In the genomic region with DNA sequence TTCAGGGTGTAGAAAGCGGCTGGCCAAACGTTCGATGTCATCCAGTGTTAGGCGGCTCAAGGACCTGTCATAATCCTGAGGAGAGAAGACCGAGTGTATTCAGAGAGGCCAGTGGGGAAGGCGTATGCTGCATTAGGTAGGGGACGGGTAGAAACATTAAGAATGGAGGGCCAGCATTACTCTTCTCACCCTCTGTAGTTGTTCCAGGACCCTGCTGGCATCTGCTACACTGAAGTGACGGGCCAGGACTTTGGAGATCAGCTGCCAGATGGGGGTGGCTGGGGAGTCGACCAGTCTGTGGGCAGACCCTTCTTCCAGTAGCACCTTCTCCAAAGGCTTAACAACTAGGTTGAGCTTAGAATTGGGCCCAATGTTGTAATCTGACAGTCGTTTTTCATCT, we compare ENCODE assay signal across 8 mouse cellular contexts. TPM values are rescaled to one million over a fixed set of nuclear protein-coding genes. Genes with fewer than 3 reads are reported as not detected.
A peak's percentile ranks its signal among the peaks of the same experiment; 100 is the strongest.
DNase-seq lines count a peak whose midpoint lies in the region; ATAC-seq and TF ChIP-seq lines count a peak whose summit lies in the region.

No protein-coding gene starts in this region.

- no peak for ATAC-seq in forebrain, embryonic 15.5 days (replicated peaks)
- ATAC-seq in liver, embryonic 14.5 days (ENCODE audit: insufficient read depth): no peak
- ATAC-seq in CD4-positive, CD25-positive, alpha-beta regulatory T cell, adult 4 months: no peak

- peak overlapping the region; percentile 91 for H3K27ac ChIP-seq in heart, embryonic 10.5 days
- H3K27ac ChIP-seq in forebrain, embryonic 15.5 days (replicated peaks): no peak overlapping the region
- no peak overlapping the region for H3K27ac ChIP-seq in liver, embryonic 14.5 days

- H3K4me1 ChIP-seq in heart, embryonic 10.5 days: 0 out of 2 replicates have a peak, but pooled peaks cover 12% of the 10 kb centered on the region
- peaks cover 27% of the 10 kb centered on the region for H3K4me1 ChIP-seq in E14TG2a.4 (replicated peaks; ENCODE audit: low read depth, low read length)
- peaks cover 12% of the 10 kb centered on the region for H3K4me1 ChIP-seq in forebrain, embryonic 15.5 days
- H3K4me1 ChIP-seq in liver, embryonic 14.5 days (replicated peaks; ENCODE audit: control insufficient read depth in 2 of 2, insufficient read depth in 2 of 2, low read length in 1 of 2): peaks cover 3 to 12% of the 10 kb centered on the region in 2 experiments; a peak in 3 of 4 replicates

- WGBS in heart, embryonic 10.5 days: 69% methylated on average over 10 of the region's 10 CpGs
- 67% methylated on average over 10 of the region's 10 CpGs for WGBS in forebrain, embryonic 15.5 days
- 49% methylated on average over 10 of the region's 10 CpGs for WGBS in liver, embryonic 14.5 days (ENCODE audit: insufficient replicate concordance)

- peak overlapping the region; percentile 60 for H3K4me2 ChIP-seq in forebrain, embryonic 15.5 days (replicated peaks)
- H3K4me2 ChIP-seq in liver, embryonic 14.5 days (ENCODE audit: low read depth): peak overlapping the region; percentile 71

- H3K27me3 ChIP-seq in heart, embryonic 10.5 days (ENCODE audit: insufficient read depth, poor library complexity, severe bottlenecking): no peaks in the 10 kb centered on the region
- no peaks in the 10 kb centered on the region for H3K27me3 ChIP-seq in E14TG2a.4 (ENCODE audit: insufficient read depth, low read length)
- H3K27me3 ChIP-seq in forebrain, embryonic 15.5 days: no peaks in the 10 kb centered on the region
- no peaks in the 10 kb centered on the region for H3K27me3 ChIP-seq in liver, embryonic 14.5 days (ENCODE audit: control insufficient read depth, insufficient read depth, low read length)

- 0 out of 2 replicates have a peak, but pooled peaks cover 13% of the 10 kb centered on the region for H3K36me3 ChIP-seq in heart, embryonic 10.5 days
- peaks cover 33% of the 10 kb centered on the region for H3K36me3 ChIP-seq in E14TG2a.4 (ENCODE audit: insufficient read depth, low read length)
- no peaks in the 10 kb centered on the region for H3K36me3 ChIP-seq in forebrain, embryonic 15.5 days
- no peaks in the 10 kb centered on the region for H3K36me3 ChIP-seq in liver, embryonic 14.5 days (replicated peaks; ENCODE audit: control insufficient read depth, insufficient read depth, low read depth)

- no peaks in the 10 kb centered on the region for H3K9me3 ChIP-seq in heart, embryonic 10.5 days
- H3K9me3 ChIP-seq in E14TG2a.4 (ENCODE audit: low read length): no peaks in the 10 kb centered on the region
- H3K9me3 ChIP-seq in forebrain, embryonic 15.5 days: no peaks in the 10 kb centered on the region
- no peaks in the 10 kb centered on the region for H3K9me3 ChIP-seq in liver, embryonic 14.5 days (ENCODE audit: control insufficient read depth, low read length)

- DNase-seq in heart, embryonic 10.5 days (ENCODE audit: low spot score): no peak
- no peak for DNase-seq in heart, postnatal 4 days
- DNase-seq in liver, embryonic 14.5 days (ENCODE audit: low read depth in 3 of 3, low spot score in 3 of 3): no peak
- DNase-seq in adrenal gland, postnatal 4 days (ENCODE audit: low spot score in 2 of 2): no peak
- no peak for DNase-seq in layer of hippocampus, postnatal 14 days (ENCODE audit: low spot score in 2 of 2)

- no peak for TF ChIP-seq EP300 in liver, embryonic 14.5 days (IDR thresholded peaks at IDR 0.05; ENCODE audit: low read depth)

- no peak for TF ChIP-seq CTCF in E14TG2a.4 (conservative IDR thresholded peaks at IDR 0.05; ENCODE audit: low read length)
- no peak for TF ChIP-seq CTCF in liver, embryonic 14.5 days (IDR thresholded peaks at IDR 0.05; ENCODE audit: low read depth)

- peak overlapping the region; percentile 70 for H3K4me3 ChIP-seq in heart, embryonic 10.5 days
- H3K4me3 ChIP-seq in E14TG2a.4 (replicated peaks; ENCODE audit: low read length): peak overlapping the region; percentile 81
- peak overlapping the region; percentile 57 for H3K4me3 ChIP-seq in forebrain, embryonic 15.5 days
- peak overlapping the region; percentile 72 to 87 for H3K4me3 ChIP-seq in liver, embryonic 14.5 days (ENCODE audit: insufficient read depth in 1 of 2, low read depth in 2 of 2, low read length in 2 of 2)

- H3K9ac ChIP-seq in forebrain, embryonic 15.5 days (replicated peaks): peak overlapping the region; percentile 69
- H3K9ac ChIP-seq in liver, embryonic 14.5 days (replicated peaks): peak overlapping the region; percentile 86

RNA-seq across cellular contexts. Expression of a gene that starts 5.5 kb away (rescaled TPM):
- polyA plus RNA-seq in heart, embryonic 10.5 days (2016; fragmentation: Nextera tagmentation; extraction: Ambion mirVana): 64.2 and 71.0 TPM in 2 replicates
- 10 to 100 TPM; 48.3 to 50.5 TPM for total RNA-seq in heart, postnatal 4 days (2021)
- polyA plus RNA-seq in forebrain, embryonic 15.5 days (2015; fragmentation: Nextera tagmentation; extraction: Ambion mirVana): 68.4 and 69.0 TPM in 2 replicates
- 19.2 and 19.7 TPM in 2 replicates for polyA plus RNA-seq in liver, embryonic 14.5 days (2012; rRNA removed)
- 45.5 and 49.1 TPM in 2 replicates for polyA plus RNA-seq in liver, embryonic 14.5 days (2014; fragmentation: Nextera tagmentation; extraction: Ambion mirVana)
- 10 to 100 TPM; 52.7 to 56.9 TPM for total RNA-seq in adrenal gland, postnatal 4 days (2021)
- polyA plus RNA-seq in CD4-positive, CD25-positive, alpha-beta regulatory T cell, adult 4 months (2017; shearing (Covaris generic)): 10 to 100 TPM; 60.0 to 78.5 TPM
- total RNA-seq in layer of hippocampus, postnatal 14 days (2021): 10 to 100 TPM; 57.5 to 59.6 TPM

RNA-seq across cellular contexts. Expression of a gene that starts 5.6 kb away (rescaled TPM):
- 13.1 and 15.7 TPM in 2 replicates for polyA plus RNA-seq in heart, embryonic 10.5 days (2016; fragmentation: Nextera tagmentation; extraction: Ambion mirVana)
- 1 to 10 TPM; 7.8 to 7.9 TPM for total RNA-seq in heart, postnatal 4 days (2021)
- 6.9 and 7.0 TPM in 2 replicates for polyA plus RNA-seq in forebrain, embryonic 15.5 days (2015; fragmentation: Nextera tagmentation; extraction: Ambion mirVana)
- polyA plus RNA-seq in liver, embryonic 14.5 days (2012; rRNA removed): 4.5 and 5.1 TPM in 2 replicates
- 6.5 and 6.9 TPM in 2 replicates for polyA plus RNA-seq in liver, embryonic 14.5 days (2014; fragmentation: Nextera tagmentation; extraction: Ambion mirVana)
- 10 to 100 TPM; 13.7 to 17.5 TPM for total RNA-seq in adrenal gland, postnatal 4 days (2021)
- polyA plus RNA-seq in CD4-positive, CD25-positive, alpha-beta regulatory T cell, adult 4 months (2017; shearing (Covaris generic)): 10 to 100 TPM; 21.5 to 34.2 TPM
- total RNA-seq in layer of hippocampus, postnatal 14 days (2021): 1 to 10 TPM; 1.8 to 2.0 TPM

RNA-seq across cellular contexts. Expression of a gene that starts 14.1 kb away (rescaled TPM):
- 103 and 105 TPM in 2 replicates for polyA plus RNA-seq in heart, embryonic 10.5 days (2016; fragmentation: Nextera tagmentation; extraction: Ambion mirVana)
- total RNA-seq in heart, postnatal 4 days (2021): 10 to 100 TPM; 51.8 to 54.6 TPM
- polyA plus RNA-seq in forebrain, embryonic 15.5 days (2015; fragmentation: Nextera tagmentation; extraction: Ambion mirVana): 82.9 and 87.9 TPM in 2 replicates
- polyA plus RNA-seq in liver, embryonic 14.5 days (2012; rRNA removed): 51.9 and 55.2 TPM in 2 replicates
- polyA plus RNA-seq in liver, embryonic 14.5 days (2014; fragmentation: Nextera tagmentation; extraction: Ambion mirVana): 56.1 and 57.5 TPM in 2 replicates
- total RNA-seq in adrenal gland, postnatal 4 days (2021): 10 to 100 TPM; 64.0 to 74.8 TPM
- polyA plus RNA-seq in CD4-positive, CD25-positive, alpha-beta regulatory T cell, adult 4 months (2017; shearing (Covaris generic)): 10 to 100 TPM; 60.3 to 62.7 TPM
- 10 to 100 TPM; 32.6 to 35.7 TPM for total RNA-seq in layer of hippocampus, postnatal 14 days (2021)

RNA-seq across cellular contexts. Expression of a gene that starts 25.6 kb away (rescaled TPM):
- 24.0 and 25.3 TPM in 2 replicates for polyA plus RNA-seq in heart, embryonic 10.5 days (2016; fragmentation: Nextera tagmentation; extraction: Ambion mirVana)
- 10 to 100 TPM; 16.6 to 24.0 TPM for total RNA-seq in heart, postnatal 4 days (2021)
- polyA plus RNA-seq in forebrain, embryonic 15.5 days (2015; fragmentation: Nextera tagmentation; extraction: Ambion mirVana): 36.3 and 40.1 TPM in 2 replicates
- polyA plus RNA-seq in liver, embryonic 14.5 days (2012; rRNA removed): 7.5 and 7.8 TPM in 2 replicates
- 7.1 and 7.5 TPM in 2 replicates for polyA plus RNA-seq in liver, embryonic 14.5 days (2014; fragmentation: Nextera tagmentation; extraction: Ambion mirVana)
- 10 to 100 TPM; 26.0 to 32.0 TPM for total RNA-seq in adrenal gland, postnatal 4 days (2021)
- 10 to 100 TPM; 28.6 to 47.0 TPM for polyA plus RNA-seq in CD4-positive, CD25-positive, alpha-beta regulatory T cell, adult 4 months (2017; shearing (Covaris generic))
- total RNA-seq in layer of hippocampus, postnatal 14 days (2021): 10 to 100 TPM; 16.9 to 23.5 TPM

RNA-seq across cellular contexts. Expression of a gene that starts 25.6 kb away (rescaled TPM):
- 18.6 and 21.7 TPM in 2 replicates for polyA plus RNA-seq in heart, embryonic 10.5 days (2016; fragmentation: Nextera tagmentation; extraction: Ambion mirVana)
- 10 to 100 TPM; 39.7 to 40.8 TPM for total RNA-seq in heart, postnatal 4 days (2021)
- 18.1 and 19.7 TPM in 2 replicates for polyA plus RNA-seq in forebrain, embryonic 15.5 days (2015; fragmentation: Nextera tagmentation; extraction: Ambion mirVana)
- 6.9 and 13.2 TPM in 2 replicates for polyA plus RNA-seq in liver, embryonic 14.5 days (2012; rRNA removed)
- polyA plus RNA-seq in liver, embryonic 14.5 days (2014; fragmentation: Nextera tagmentation; extraction: Ambion mirVana): 18.5 and 23.0 TPM in 2 replicates
- 10 to 100 TPM; 60.2 to 65.5 TPM for total RNA-seq in adrenal gland, postnatal 4 days (2021)
- 10 to 100 TPM; 44.7 to 65.1 TPM for polyA plus RNA-seq in CD4-positive, CD25-positive, alpha-beta regulatory T cell, adult 4 months (2017; shearing (Covaris generic))
- total RNA-seq in layer of hippocampus, postnatal 14 days (2021): 10 to 100 TPM; 45.3 to 47.5 TPM
